Mouse (Mus musculus): ENCODE results near the gene Tnfrsf11a.

The Tnfrsf11a gene

GRCm38 (mm10) chr1:105829171-105829570 is 48.7 kb downstream of the Tnfrsf11a start:
- no peak for DNase-seq (ENCODE audit: low spot score)

GRCm38 (mm10) chr1:105832784-105833183 is 52.3 kb downstream of the Tnfrsf11a start:
- no peak for DNase-seq (ENCODE audit: low spot score)

GRCm38 (mm10) chr1:105842950-105843349 is 62.4 kb downstream of the Tnfrsf11a start:
- DNase-seq (ENCODE audit: low spot score), result no peak

- DNase-seq (ENCODE audit: low spot score), result no peak
Observed at GRCm38 (mm10) chr1:105843386-105843785, 62.9 kb downstream of the Tnfrsf11a start.

- no peak for DNase-seq (ENCODE audit: low spot score)
Observed at GRCm38 (mm10) chr1:105843856-105844255, 63.3 kb downstream of the Tnfrsf11a start.

- DNase-seq (ENCODE audit: low spot score), result no peak
Observed at GRCm38 (mm10) chr1:105844341-105845006, 64.0 kb downstream of the Tnfrsf11a start.

- DNase-seq (ENCODE audit: low spot score), result no peak
Observed at GRCm38 (mm10) chr1:105846431-105846830, 65.9 kb downstream of the Tnfrsf11a start.

- DNase-seq (ENCODE audit: low spot score), result no peak
Observed at GRCm38 (mm10) chr1:105848806-105849205, 68.3 kb downstream of the Tnfrsf11a start.

- no peak for DNase-seq (ENCODE audit: low spot score)
Observed at GRCm38 (mm10) chr1:105851341-105851740, 70.8 kb downstream of the Tnfrsf11a start.

- DNase-seq (ENCODE audit: low spot score), result no peak
Observed at GRCm38 (mm10) chr1:105859740-105860139, 79.2 kb downstream of the Tnfrsf11a start.

- no peak for DNase-seq (ENCODE audit: low spot score)
Observed at GRCm38 (mm10) chr1:105876589-105876988, 96.1 kb downstream of the Tnfrsf11a start.

GRCm38 (mm10) chr1:105877808-105878207 is 97.3 kb downstream of the Tnfrsf11a start:
- no peak for DNase-seq (ENCODE audit: low spot score)

- DNase-seq (ENCODE audit: low spot score), result no peak
Observed at GRCm38 (mm10) chr1:105878416-105878815, 97.9 kb downstream of the Tnfrsf11a start.

GRCm38 (mm10) chr1:105880555-105881304 is 100.2 kb downstream of the Tnfrsf11a start:
- no peak for DNase-seq (ENCODE audit: low spot score)

GRCm38 (mm10) chr1:105881466-105881865 is 100.9 kb downstream of the Tnfrsf11a start:
- no peak for DNase-seq (ENCODE audit: low spot score)

GRCm38 (mm10) chr1:105883498-105883897 is 103.0 kb downstream of the Tnfrsf11a start:
- DNase-seq (ENCODE audit: low spot score), result no peak

- no peak for DNase-seq (ENCODE audit: low spot score)
Observed at GRCm38 (mm10) chr1:105885101-105885500, 104.6 kb downstream of the Tnfrsf11a start.

- no peak for DNase-seq (ENCODE audit: low spot score)
Observed at GRCm38 (mm10) chr1:105885575-105885974, 105.1 kb downstream of the Tnfrsf11a start.

- DNase-seq (ENCODE audit: low spot score), result no peak
Observed at GRCm38 (mm10) chr1:105886358-105886757, 105.8 kb downstream of the Tnfrsf11a start.

GRCm38 (mm10) chr1:105891032-105891725 is 110.7 kb downstream of the Tnfrsf11a start:
- peak; percentile 61 for DNase-seq (ENCODE audit: low spot score)

- DNase-seq (ENCODE audit: low spot score), result no peak
Observed at GRCm38 (mm10) chr1:105895019-105895418, 114.5 kb downstream of the Tnfrsf11a start.
